Mouse (Mus musculus) thymus, postnatal 36 days (tissue): ENCODE measurements around the gene Cramp1l.

Experiments used
- DNase-seq, 2 experiments: peaks; one replicate each; pipeline ENCODE4 v3.0.0; 2022; ENCODE audit warnings: mixed read lengths in 2 of 2

Cramp1l gene

GRCm38 (mm10) chr17:25015655-25016291 lies at the start of gene Cramp1l, which contains the start of gene Ift140:
TSS of gene Cramp1l (minus strand) at chr17:25015788.
TSS of gene Ift140 (plus strand) at chr17:25016085.
- peak; percentile 96 to 99 for DNase-seq

- no peak for DNase-seq
Observed at GRCm38 (mm10) chr17:25065189-25065588, 49.6 kb upstream of the Cramp1l start.

- no peak for DNase-seq
Observed at GRCm38 (mm10) chr17:25064351-25064750, 48.8 kb upstream of the Cramp1l start.

GRCm38 (mm10) chr17:25063872-25064271 lies 48.3 kb upstream of the Cramp1l start:
- no peak for DNase-seq

GRCm38 (mm10) chr17:25063261-25063660 lies 47.7 kb upstream of the Cramp1l start:
- no peak for DNase-seq

- DNase-seq = no peak
Observed at GRCm38 (mm10) chr17:25057041-25057440, 41.5 kb upstream of the Cramp1l start.

GRCm38 (mm10) chr17:25053274-25053673 lies 37.7 kb upstream of the Cramp1l start:
- DNase-seq = no peak

- no peak for DNase-seq
Observed at GRCm38 (mm10) chr17:25047143-25047542, 31.6 kb upstream of the Cramp1l start.

- no peak for DNase-seq
Observed at GRCm38 (mm10) chr17:25045281-25045680, 29.7 kb upstream of the Cramp1l start.

GRCm38 (mm10) chr17:25044879-25045278 lies 29.3 kb upstream of the Cramp1l start:
- no peak for DNase-seq

- no peak for DNase-seq
Observed at GRCm38 (mm10) chr17:25036183-25036582, 20.6 kb upstream of the Cramp1l start.

GRCm38 (mm10) chr17:25016292-25017132 lies 924 bp upstream of the Cramp1l start:
- peak; percentile 60 to 67 for DNase-seq

GRCm38 (mm10) chr17:25014841-25015570 lies 582 bp downstream of the Cramp1l start:
- no peak for DNase-seq

GRCm38 (mm10) chr17:25013606-25014501 lies 1.7 kb downstream of the Cramp1l start:
- DNase-seq = peak; percentile 46 to 55

- no peak for DNase-seq
Observed at GRCm38 (mm10) chr17:25007480-25007879, 8.1 kb downstream of the Cramp1l start.

GRCm38 (mm10) chr17:25005102-25005501 lies 10.5 kb downstream of the Cramp1l start:
- DNase-seq = no peak

GRCm38 (mm10) chr17:24994721-24995120 lies 20.9 kb downstream of the Cramp1l start:
- no peak for DNase-seq

- no peak for DNase-seq
Observed at GRCm38 (mm10) chr17:24987221-24987620, 28.4 kb downstream of the Cramp1l start.

GRCm38 (mm10) chr17:24960852-24961715 lies 54.5 kb downstream of the Cramp1l start:
- DNase-seq = no peak

GRCm38 (mm10) chr17:24960135-24960851 lies 55.3 kb downstream of the Cramp1l start, which contains the start of gene Jpt2:
TSS of gene Jpt2 (minus strand) at chr17:24960689.
- peak; percentile 97 for DNase-seq
